Mouse (Mus musculus) heart, adult 2 months (tissue): Measurements from ENCODE around the gene Eno1. TPM values are rescaled to one million over a fixed set of nuclear protein-coding genes. Genes with fewer than 3 reads are reported as not detected.

ENCODE experiments used
- DNase-seq, 2 experiments: peaks; one replicate each; pipeline ENCODE4 v3.0.0; 2021
- H3K27ac ChIP-seq: fragments of 200-600 bp; 2 replicates; pipeline ENCODE4 v1.8.1; 2022
- H3K27me3 ChIP-seq: fragments of 200-500 bp; 2 replicates; pipeline ENCODE4 v1.6.1; 2012; ENCODE audit warnings: mild to moderate bottlenecking, low read length, inconsistent platforms, mixed read lengths; ENCODE audit not compliant: control insufficient read depth, insufficient read depth
- H3K36me3 ChIP-seq: fragments of 200-500 bp; 2 replicates; pipeline ENCODE4 v1.6.1; 2012; ENCODE audit warnings: low read length, inconsistent platforms; ENCODE audit not compliant: control insufficient read depth, insufficient read depth
- H3K4me1 ChIP-seq: fragments of 200-500 bp; 2 replicates; pipeline ENCODE4 v1.6.1; 2011; ENCODE audit warnings: low read length; ENCODE audit not compliant: control insufficient read depth, insufficient read depth
- H3K4me3 ChIP-seq: fragments of 200-600 bp; 2 replicates; pipeline ENCODE4 v1.8.1; 2022
- H3K79me2 ChIP-seq: fragments of 200-500 bp; replicated peaks from 2 replicates; pipeline ENCODE4 v1.6.1; 2012; ENCODE audit warnings: mild to moderate bottlenecking, inconsistent platforms, low read length, moderate library complexity, mixed read lengths; ENCODE audit not compliant: control insufficient read depth, insufficient read depth
- H3K9ac ChIP-seq: fragments of 200-500 bp; 2 replicates; pipeline ENCODE4 v1.6.1; 2012; ENCODE audit warnings: low read depth, mild to moderate bottlenecking, control low read depth, inconsistent platforms, low read length, mixed read lengths
- CTCF ChIP-seq: fragments of 200-600 bp; IDR thresholded peaks from 2 replicates; pipeline ENCODE4 v1.8.1; 2022; ENCODE audit warnings: antibody characterized with exemption, mild to moderate bottlenecking, moderate library complexity
- EP300 ChIP-seq: fragments of 200-500 bp; IDR thresholded peaks from 2 replicates; pipeline ENCODE4 v1.6.1; 2011; ENCODE audit warnings: low read depth, low read length, control low read depth; ENCODE audit not compliant: insufficient read depth
- POLR2A ChIP-seq: fragments of 200-500 bp; IDR thresholded peaks from 2 replicates; pipeline ENCODE4 v1.6.1; 2011; ENCODE audit warnings: mild to moderate bottlenecking, low read depth, low read length, control low read depth; ENCODE audit not compliant: insufficient read depth
- WGBS: fragments of 180-500 bp; shearing (Covaris S2); methylation state at CpG from one replicate; pipeline ENCODE4 v1.1.7; 2018; 5-methylcytosine and 5-hydroxymethylcytosine counted together
- intact Hi-C: fragments of 180-260 bp; cut with DNase I; formaldehyde crosslinking; loops from one replicate; pipeline ENCODE4 v1.15.1; 2025
- polyA plus RNA-seq: library from polyadenylated mRNA; depleted of rRNA; stranded (reverse); fragments of >200 nt; gene quantifications from 2 replicates; pipeline ENCODE4 v1.2.3, GENCODE M21; 2012
- total RNA-seq, 2 experiments: library from RNA; stranded (reverse); gene quantifications; 2 replicates each; pipeline ENCODE4 v1.2.3; 2021

Eno1 gene
- total and polyA plus RNA-seq, 3 experiments: 111 to 179 (median 113) TPM

- DNase-seq: peak; percentile 89 to 90
- WGBS: 15% methylated on average over 20 of the region's 20 CpGs
- intact Hi-C loops: loop anchor here (2.0 to 10.0 kb wide), 3 partner anchors 89 to 367 kb away; no protein-coding TSS in a partner anchor
- TF ChIP-seq POLR2A: no peak
- TF ChIP-seq CTCF: no peak
- TF ChIP-seq EP300: peak; percentile 73
- Histone ChIP-seq H3K36me3 (no peaks in the 10 kb centered on the region), H3K9ac (no peak overlapping the region), H3K79me2 (no peaks in the 10 kb centered on the region), H3K27me3 (no peaks in the 10 kb centered on the region), H3K4me3 (no peak overlapping the region), H3K4me1 (peaks cover 5% of the 10 kb centered on the region), H3K27ac (peak overlapping the region; percentile 42; the same call in 1 of the 2 replicates)
Observed at GRCm38 (mm10) chr4:150257252-150258204, 21.0 kb downstream of the Eno1 start.

GRCm38 (mm10) chr4:150258388-150258787, 21.9 kb downstream of the Eno1 start:
- Histone ChIP-seq H3K36me3 (no peaks in the 10 kb centered on the region), H3K27ac (no peak overlapping the region; the same call in 1 of the 2 replicates), H3K27me3 (no peaks in the 10 kb centered on the region), H3K79me2 (no peaks in the 10 kb centered on the region), H3K4me1 (peaks cover 5% of the 10 kb centered on the region), H3K4me3 (no peak overlapping the region), H3K9ac (no peak overlapping the region)
- TF ChIP-seq CTCF: no peak
- TF ChIP-seq POLR2A: no peak
- TF ChIP-seq EP300: no peak
- intact Hi-C loops: loop anchor here (10.0 kb wide), 1 partner anchor 366 kb away; no protein-coding TSS in a partner anchor
- 37% methylated on average over 14 of the region's 14 CpGs for WGBS
- no peak for DNase-seq

- TF ChIP-seq EP300: no peak
- WGBS: 97% methylated on average over 7 of the region's 7 CpGs
- no peak overlapping the region for H3K9ac ChIP-seq
- no peak for DNase-seq
- H3K4me1 ChIP-seq: peaks cover 5% of the 10 kb centered on the region
- intact Hi-C loops: loop anchor here (10.0 kb wide), 1 partner anchor 365 kb away; no protein-coding TSS in a partner anchor
- no peak overlapping the region for H3K27ac ChIP-seq
- H3K36me3 ChIP-seq: no peaks in the 10 kb centered on the region
- no peaks in the 10 kb centered on the region for H3K79me2 ChIP-seq
- no peak overlapping the region for H3K4me3 ChIP-seq
- no peaks in the 10 kb centered on the region for H3K27me3 ChIP-seq
Observed at GRCm38 (mm10) chr4:150259577-150259976, 23.1 kb downstream of the Eno1 start.

- Histone ChIP-seq H3K79me2 (no peaks in the 10 kb centered on the region), H3K4me1 (peaks cover 5% of the 10 kb centered on the region), H3K36me3 (no peaks in the 10 kb centered on the region), H3K9ac (no peak overlapping the region), H3K4me3 (no peak overlapping the region), H3K27ac (no peak overlapping the region), H3K27me3 (no peaks in the 10 kb centered on the region)
- intact Hi-C loops: no loop called here
- no peak for DNase-seq
- TF ChIP-seq POLR2A (no peak), CTCF (no peak), EP300 (no peak)
- WGBS: 88% methylated on average over 7 of the region's 7 CpGs
Observed at GRCm38 (mm10) chr4:150260111-150260510, 23.6 kb downstream of the Eno1 start.

- WGBS: 59% methylated on average over 6 of the region's 6 CpGs
- no peak for DNase-seq
- no peak overlapping the region for H3K27ac ChIP-seq
- no peaks in the 10 kb centered on the region for H3K27me3 ChIP-seq
- H3K9ac ChIP-seq: no peak overlapping the region
- no peaks in the 10 kb centered on the region for H3K79me2 ChIP-seq
- no peaks in the 10 kb centered on the region for H3K36me3 ChIP-seq
- TF ChIP-seq POLR2A (no peak), EP300 (no peak), CTCF (peak; percentile 56)
- no peak overlapping the region for H3K4me3 ChIP-seq
- intact Hi-C loops: no loop called here
- H3K4me1 ChIP-seq: peaks cover 5% of the 10 kb centered on the region
Observed at GRCm38 (mm10) chr4:150260745-150261144, 24.2 kb downstream of the Eno1 start.

GRCm38 (mm10) chr4:150262301-150262700, 25.8 kb downstream of the Eno1 start:
- WGBS: 47% methylated on average over 8 of the region's 8 CpGs
- TF ChIP-seq POLR2A (no peak), CTCF (no peak), EP300 (no peak)
- DNase-seq: no peak
- H3K4me1 ChIP-seq: peaks cover 5% of the 10 kb centered on the region
- no peak overlapping the region for H3K4me3 ChIP-seq
- intact Hi-C loops: no loop called here
- no peak overlapping the region for H3K27ac ChIP-seq
- H3K9ac ChIP-seq: no peak overlapping the region
- no peaks in the 10 kb centered on the region for H3K27me3 ChIP-seq
- no peaks in the 10 kb centered on the region for H3K79me2 ChIP-seq
- H3K36me3 ChIP-seq: no peaks in the 10 kb centered on the region
